Mouse (Mus musculus) spleen, adult 10 weeks (tissue): ENCODE data around the gene Pdlim3. TPM values are rescaled to one million over a fixed set of nuclear protein-coding genes. Genes with fewer than 3 reads are reported as not detected.

ENCODE experiments used
- polyA plus RNA-seq: library from polyadenylated mRNA; stranded (reverse); fragments of 350-450 nt; fragmentation: Illumina TruSeq; extraction: RNeasy Lipid Tissue Mini Kit (QIAGEN cat#74804); gene quantifications from one replicate; pipeline ENCODE4 v1.2.3, GENCODE M21; 2015; ENCODE audit warnings: low replicate concordance; ENCODE audit not compliant: insufficient read depth

The Pdlim3 gene
- polyA plus RNA-seq, result 9.4 TPM

GRCm38 (mm10) chr8:45885202-45885685, at the start of gene Pdlim3:
TSS of gene Pdlim3 (plus strand) at chr8:45885461.

GRCm38 (mm10) chr8:45934582-45935014, 49.3 kb downstream of the Pdlim3 start, which contains the start of gene Ccdc110:
TSS of gene Ccdc110 (plus strand) at chr8:45934619.

Other genes with a start within 250 kb of the Pdlim3 start
- gene Ccdc110, start 49.2 kb downstream of the Pdlim3 start, polyA plus RNA-seq, result not detected
- gene 1700029J07Rik, start 89.8 kb downstream of the Pdlim3 start, polyA plus RNA-seq, result 11.9 TPM
- gene Ufsp2, start 90.1 kb downstream of the Pdlim3 start, polyA plus RNA-seq, result 51.8 TPM
- 0.17 TPM for gene Lrp2bp, start 113.8 kb downstream of the Pdlim3 start, polyA plus RNA-seq
- gene Ankrd37, start 120.2 kb downstream of the Pdlim3 start, polyA plus RNA-seq, result 21.4 TPM